Mouse (Mus musculus): ENCODE results near the gene Txnrd2.

DNA sequence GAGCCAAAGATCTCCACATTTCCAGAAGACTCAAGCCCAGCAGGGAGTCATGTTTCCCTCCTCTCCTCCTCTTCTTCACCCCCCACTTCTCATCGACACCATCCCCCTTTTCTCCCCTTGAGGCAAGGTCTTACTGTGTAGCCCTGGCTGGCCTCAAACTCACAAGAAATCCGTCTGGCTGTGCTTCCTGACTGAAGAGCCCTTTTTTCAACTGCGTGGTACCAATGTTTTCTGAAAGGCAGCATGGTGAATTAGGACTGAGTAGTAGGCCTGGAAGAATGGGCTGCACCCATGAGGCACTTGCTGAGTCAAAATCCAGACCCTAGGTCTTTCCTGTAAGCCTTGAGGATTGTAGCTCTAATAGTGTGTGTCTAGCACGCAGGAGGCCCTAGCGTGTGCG is 35.8 kb upstream of the Txnrd2 start:
- TF ChIP-seq CTCF (IDR thresholded peaks at IDR 0.05; ENCODE audit: insufficient read depth, low read depth, low read length) (no peak), POLR2A (IDR thresholded peaks at IDR 0.05; ENCODE audit: insufficient read depth, low read depth, low read length) (no peak)

All from olfactory bulb, adult 2 months (tissue).